In the genomic region with DNA sequence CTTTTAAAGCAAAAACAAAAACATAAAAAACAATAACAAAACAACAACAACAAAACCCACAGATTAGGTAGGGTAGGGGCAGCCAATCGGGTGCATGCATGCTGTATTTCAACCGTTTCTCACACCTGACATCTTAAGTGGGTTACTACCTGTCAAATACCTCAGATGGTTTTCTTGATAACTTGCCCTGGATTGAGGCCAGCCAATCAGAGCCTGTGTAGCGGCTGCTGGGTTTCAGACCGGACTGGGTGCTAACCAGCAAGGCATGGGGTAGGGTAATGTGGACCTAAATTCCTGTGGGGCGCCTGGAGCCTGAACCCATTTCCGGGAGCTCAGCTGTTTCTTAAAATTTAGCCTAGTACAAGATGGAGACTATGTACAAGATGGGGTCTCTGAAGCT, we compare ENCODE assay signal across 11 mouse cellular contexts. TPM values are rescaled to one million over a fixed set of nuclear protein-coding genes. Genes with fewer than 3 reads are reported as not detected.
DNase-seq lines count a peak whose midpoint lies in the region; ATAC-seq and TF ChIP-seq lines count a peak whose summit lies in the region.
"Had no signal": no experiment of that assay in that cellular context is flagged by ENCODE, and none has a peak within 500 bp of the region (broad histone marks: within the 10 kb centered on the region; RNA-seq: fewer than 3 reads in every experiment).

No protein-coding gene starts in this region.

- intact Hi-C loops in gastrocnemius, adult 2 months (cut with DNase I): no loop called here

- ATAC-seq in liver, embryonic 15.5 days (ENCODE audit: insufficient read depth): no peak
- no peak for ATAC-seq in liver, embryonic 12.5 days
- ATAC-seq in forebrain, embryonic 14.5 days: no peak
- ATAC-seq in kidney, postnatal 0 days (replicated peaks; ENCODE audit: low FRiP score, low read depth): no peak
- ATAC-seq in neural tube, embryonic 14.5 days (ENCODE audit: low read depth): no peak

- DNase-seq in forebrain, embryonic 14.5 days (ENCODE audit: low spot score): no peak
- no peak for DNase-seq in kidney, postnatal 0 days (ENCODE audit: low spot score)
- no peak for DNase-seq in gastrocnemius, adult 2 months
- DNase-seq in Muller cell, postnatal 12 days (ENCODE audit: inconsistent ontology term): no peak
- DNase-seq in liver: no peak

- H3K4me1 ChIP-seq in liver, embryonic 15.5 days (replicated peaks): peaks cover 10% of the 10 kb centered on the region
- peaks cover 22% of the 10 kb centered on the region for H3K4me1 ChIP-seq in liver, embryonic 12.5 days
- 0 out of 2 replicates have a peak, but pooled peaks cover 3% of the 10 kb centered on the region for H3K4me1 ChIP-seq in forebrain, embryonic 14.5 days (ENCODE audit: control insufficient read depth, insufficient read depth, low read length)
- no peaks in the 10 kb centered on the region for H3K4me1 ChIP-seq in kidney, postnatal 0 days (replicated peaks; ENCODE audit: insufficient read depth, low read length)
- no peaks in the 10 kb centered on the region for H3K4me1 ChIP-seq in neural tube, embryonic 14.5 days (ENCODE audit: control insufficient read depth, insufficient read depth, low read length)

- H3K4me3 ChIP-seq in liver, embryonic 15.5 days (replicated peaks): peak overlapping the region; percentile 29; the same call in 1 of the 2 replicates
- no peak overlapping the region for H3K4me3 ChIP-seq in liver, embryonic 12.5 days
- peak overlapping the region; percentile 42; the same call in 1 of the 2 replicates for H3K4me3 ChIP-seq in forebrain, embryonic 14.5 days (ENCODE audit: low read depth, low read length)
- H3K4me3 ChIP-seq in kidney, postnatal 0 days (replicated peaks; ENCODE audit: low read depth, low read length): no peak overlapping the region
- peak overlapping the region; percentile 54 for H3K4me3 ChIP-seq in neural tube, embryonic 14.5 days (ENCODE audit: low read depth, low read length)
- H3K4me3 ChIP-seq in gastrocnemius, adult 2 months: no peak overlapping the region

- H3K27me3 ChIP-seq in liver, embryonic 15.5 days: peaks cover 69% of the 10 kb centered on the region
- peaks cover 75% of the 10 kb centered on the region for H3K27me3 ChIP-seq in liver, embryonic 12.5 days (replicated peaks)
- H3K27me3 ChIP-seq in forebrain, embryonic 14.5 days (replicated peaks; ENCODE audit: control insufficient read depth, insufficient read depth, low read length): peaks cover 23% of the 10 kb centered on the region
- H3K27me3 ChIP-seq in kidney, postnatal 0 days (ENCODE audit: insufficient read depth, low read length): no peaks in the 10 kb centered on the region
- H3K27me3 ChIP-seq in neural tube, embryonic 14.5 days (ENCODE audit: control insufficient read depth, insufficient read depth, low read length): peaks cover 8% of the 10 kb centered on the region; the same call in 1 of the 2 replicates

- H3K27ac ChIP-seq in liver, embryonic 15.5 days (replicated peaks): no peak overlapping the region
- H3K27ac ChIP-seq in liver, embryonic 12.5 days: no peak overlapping the region
- no peak overlapping the region for H3K27ac ChIP-seq in forebrain, embryonic 14.5 days (ENCODE audit: low read depth, low read length)
- no peak overlapping the region for H3K27ac ChIP-seq in kidney, postnatal 0 days
- H3K27ac ChIP-seq in neural tube, embryonic 14.5 days (ENCODE audit: low read depth, low read length): no peak overlapping the region
- H3K27ac ChIP-seq in gastrocnemius, adult 2 months: no peak overlapping the region

- H3K36me3 ChIP-seq in liver, embryonic 15.5 days (replicated peaks): no peaks in the 10 kb centered on the region
- no peaks in the 10 kb centered on the region for H3K36me3 ChIP-seq in liver, embryonic 12.5 days
- H3K36me3 ChIP-seq in forebrain, embryonic 14.5 days (ENCODE audit: control insufficient read depth, insufficient read depth, low read length): no peaks in the 10 kb centered on the region
- H3K36me3 ChIP-seq in kidney, postnatal 0 days (ENCODE audit: insufficient read depth, low read length): no peaks in the 10 kb centered on the region
- no peaks in the 10 kb centered on the region for H3K36me3 ChIP-seq in neural tube, embryonic 14.5 days (ENCODE audit: control insufficient read depth, insufficient read depth, low read length)
- H3K36me3 ChIP-seq: G1E had no signal

- 26% methylated on average over 6 of the region's 6 CpGs for WGBS in liver, embryonic 15.5 days (ENCODE audit: insufficient replicate concordance)
- WGBS in liver, embryonic 12.5 days (ENCODE audit: insufficient replicate concordance): 23% methylated on average over 6 of the region's 6 CpGs
- WGBS in forebrain, embryonic 14.5 days: 28% methylated on average over 6 of the region's 6 CpGs
- WGBS in kidney, postnatal 0 days: 26% methylated on average over 6 of the region's 6 CpGs
- 32% methylated on average over 6 of the region's 6 CpGs for WGBS in neural tube, embryonic 14.5 days

- no peak overlapping the region; the same call in 1 of the 2 replicates for H3K4me2 ChIP-seq in liver, embryonic 15.5 days
- no peak overlapping the region; the same call in 1 of the 2 replicates for H3K4me2 ChIP-seq in liver, embryonic 12.5 days
- peak overlapping the region; percentile 59 for H3K4me2 ChIP-seq in forebrain, embryonic 14.5 days (ENCODE audit: low read length)
- peak overlapping the region; percentile 75 for H3K4me2 ChIP-seq in kidney, postnatal 0 days (ENCODE audit: low read length)
- H3K4me2 ChIP-seq in neural tube, embryonic 14.5 days (ENCODE audit: low read depth, low read length): peak overlapping the region; percentile 68; the same call in 1 of the 2 replicates

- TF ChIP-seq CTCF in kidney, postnatal 0 days (IDR thresholded peaks at IDR 0.05; ENCODE audit: low read depth): no peak
- no peak for TF ChIP-seq CTCF in gastrocnemius, adult 2 months (IDR thresholded peaks at IDR 0.05)

- H3K9ac ChIP-seq in liver, embryonic 15.5 days: no peak overlapping the region
- no peak overlapping the region for H3K9ac ChIP-seq in liver, embryonic 12.5 days
- H3K9ac ChIP-seq in forebrain, embryonic 14.5 days (ENCODE audit: low read length): no peak overlapping the region
- H3K9ac ChIP-seq in kidney, postnatal 0 days (ENCODE audit: low read depth, low read length): no peak overlapping the region
- no peak overlapping the region for H3K9ac ChIP-seq in neural tube, embryonic 14.5 days (replicated peaks; ENCODE audit: low read depth, low read length)

- no peaks in the 10 kb centered on the region for H3K9me3 ChIP-seq in liver, embryonic 15.5 days (replicated peaks)
- no peaks in the 10 kb centered on the region for H3K9me3 ChIP-seq in liver, embryonic 12.5 days (replicated peaks)
- no peaks in the 10 kb centered on the region for H3K9me3 ChIP-seq in forebrain, embryonic 14.5 days (replicated peaks; ENCODE audit: control insufficient read depth, low read length)
- no peaks in the 10 kb centered on the region for H3K9me3 ChIP-seq in kidney, postnatal 0 days (replicated peaks; ENCODE audit: low read length)
- H3K9me3 ChIP-seq in neural tube, embryonic 14.5 days (ENCODE audit: control insufficient read depth, low read length): no peaks in the 10 kb centered on the region
- H3K9me3 ChIP-seq: G1E had no signal

RNA-seq across cellular contexts. Expression of a gene that starts 0.5 kb away (rescaled TPM):
- 0.79 and 1.2 TPM in 2 replicates for polyA plus RNA-seq in liver, embryonic 15.5 days (2015; fragmentation: Nextera tagmentation; extraction: Ambion mirVana)
- polyA plus RNA-seq in liver, embryonic 12.5 days (2016; fragmentation: Nextera tagmentation; extraction: Ambion mirVana): 1.3 and 1.5 TPM in 2 replicates
- polyA plus RNA-seq in forebrain, embryonic 14.5 days (2014; fragmentation: Nextera tagmentation; extraction: Ambion mirVana): 6.5 and 8.0 TPM in 2 replicates
- 3.7 and 3.8 TPM in 2 replicates for polyA plus RNA-seq in kidney, postnatal 0 days (2015; fragmentation: Nextera tagmentation; extraction: Ambion mirVana)
- polyA plus RNA-seq in neural tube, embryonic 14.5 days (2014; fragmentation: Nextera tagmentation; extraction: Ambion mirVana): 16.1 and 16.2 TPM in 2 replicates
- not detected for total RNA-seq in gastrocnemius, adult 2 months (2021)
- polyA plus RNA-seq: erythroblast, embryonic 14.5 days; G1E had no signal

RNA-seq across cellular contexts. Expression of a gene that starts 20.2 kb away (rescaled TPM):
- 71.8 and 82.6 TPM in 2 replicates for polyA plus RNA-seq in liver, embryonic 15.5 days (2015; fragmentation: Nextera tagmentation; extraction: Ambion mirVana)
- polyA plus RNA-seq in liver, embryonic 12.5 days (2016; fragmentation: Nextera tagmentation; extraction: Ambion mirVana): 36.7 and 37.4 TPM in 2 replicates
- polyA plus RNA-seq in forebrain, embryonic 14.5 days (2014; fragmentation: Nextera tagmentation; extraction: Ambion mirVana): 35.4 and 38.1 TPM in 2 replicates
- polyA plus RNA-seq in kidney, postnatal 0 days (2015; fragmentation: Nextera tagmentation; extraction: Ambion mirVana): 25.6 and 27.8 TPM in 2 replicates
- 32.8 and 33.2 TPM in 2 replicates for polyA plus RNA-seq in neural tube, embryonic 14.5 days (2014; fragmentation: Nextera tagmentation; extraction: Ambion mirVana)
- 10 to 100 TPM; 34.8 to 36.4 TPM for total RNA-seq in gastrocnemius, adult 2 months (2021)

RNA-seq across cellular contexts. Expression of a gene that starts 49.7 kb away (rescaled TPM):
- polyA plus RNA-seq in liver, embryonic 15.5 days (2015; fragmentation: Nextera tagmentation; extraction: Ambion mirVana): 0.09 and 0.12 TPM in 2 replicates
- not detected in 2 replicates for polyA plus RNA-seq in liver, embryonic 12.5 days (2016; fragmentation: Nextera tagmentation; extraction: Ambion mirVana)
- polyA plus RNA-seq in forebrain, embryonic 14.5 days (2014; fragmentation: Nextera tagmentation; extraction: Ambion mirVana): 0.28 TPM in 1 of 2 replicates, not detected in the other
- 0.10 TPM in 1 of 2 replicates, not detected in the other for polyA plus RNA-seq in kidney, postnatal 0 days (2015; fragmentation: Nextera tagmentation; extraction: Ambion mirVana)
- 0.27 and 0.32 TPM in 2 replicates for polyA plus RNA-seq in neural tube, embryonic 14.5 days (2014; fragmentation: Nextera tagmentation; extraction: Ambion mirVana)
- not detected for total RNA-seq in gastrocnemius, adult 2 months (2021)
- polyA plus RNA-seq: erythroblast, embryonic 14.5 days; G1E; neural tube, embryonic 11.5 days had no signal

RNA-seq across cellular contexts. Expression of a gene that starts 49.8 kb away (rescaled TPM):
- 0.28 and 0.82 TPM in 2 replicates for polyA plus RNA-seq in liver, embryonic 15.5 days (2015; fragmentation: Nextera tagmentation; extraction: Ambion mirVana)
- polyA plus RNA-seq in liver, embryonic 12.5 days (2016; fragmentation: Nextera tagmentation; extraction: Ambion mirVana): not detected in 2 replicates
- not detected in 2 replicates for polyA plus RNA-seq in forebrain, embryonic 14.5 days (2014; fragmentation: Nextera tagmentation; extraction: Ambion mirVana)
- 0.37 and 0.78 TPM in 2 replicates for polyA plus RNA-seq in kidney, postnatal 0 days (2015; fragmentation: Nextera tagmentation; extraction: Ambion mirVana)
- 0.64 TPM in 1 of 2 replicates, not detected in the other for polyA plus RNA-seq in neural tube, embryonic 14.5 days (2014; fragmentation: Nextera tagmentation; extraction: Ambion mirVana)
- total RNA-seq in gastrocnemius, adult 2 months (2021): not detected
- total RNA-seq: G1E had no signal
- polyA plus RNA-seq: G1E; neural tube, embryonic 11.5 days had no signal

Comparison
In these comparisons a context has a peak if more than half of its experiments do, and no peak if none do; other contexts are left out.
1. H3K4me3 ChIP-seq: peak in liver, embryonic 15.5 days (single experiment), forebrain, embryonic 14.5 days (single experiment) and neural tube, embryonic 14.5 days (single experiment); none in liver, embryonic 12.5 days (single experiment), kidney, postnatal 0 days (single experiment) and gastrocnemius, adult 2 months (single experiment).
2. H3K4me2 ChIP-seq: peak in forebrain, embryonic 14.5 days (single experiment), kidney, postnatal 0 days (single experiment) and neural tube, embryonic 14.5 days (single experiment); none in liver, embryonic 15.5 days (single experiment) and liver, embryonic 12.5 days (single experiment).